Mouse (Mus musculus) intestine, embryonic 16.5 days (tissue): ENCODE measurements around the gene Akap10. TPM values are rescaled to one million over a fixed set of nuclear protein-coding genes. Genes with fewer than 3 reads are reported as not detected.
"Not testable (repeated sequence)": the region's sequence is repeated elsewhere in the genome, so short reads cannot be mapped to it uniquely, and the experiment has no call there.

Source experiments
- ATAC-seq: fragments of 200-750 bp; cut with Nextera tagmentation; 2 replicates; pipeline ENCODE4 v1.8.0; 2017; ENCODE audit warnings: moderate TSS enrichment, moderate library complexity
- H3K27ac ChIP-seq: fragments of 300-500 bp; sonication (generic); 2 replicates; pipeline ENCODE4 v1.5.1; 2014; ENCODE audit warnings: mild to moderate bottlenecking, low read length
- H3K27me3 ChIP-seq: fragments of 300-500 bp; sonication (generic); replicated peaks from 2 replicates; pipeline ENCODE4 v1.6.1; 2014; ENCODE audit warnings: low read length, control low read depth, mixed read lengths; ENCODE audit not compliant: control insufficient read depth, insufficient read depth
- H3K36me3 ChIP-seq: fragments of 300-500 bp; sonication (generic); 2 replicates; pipeline ENCODE4 v1.6.1; 2014; ENCODE audit warnings: low read length, control low read depth; ENCODE audit not compliant: control insufficient read depth, insufficient read depth
- H3K4me1 ChIP-seq: fragments of 300-500 bp; sonication (generic); 2 replicates; pipeline ENCODE4 v1.6.1; 2014; ENCODE audit warnings: low read length, control low read depth, mixed read lengths; ENCODE audit not compliant: control insufficient read depth, insufficient read depth
- H3K4me2 ChIP-seq: fragments of 300-500 bp; sonication (generic); 2 replicates; pipeline ENCODE4 v1.6.1; 2014; ENCODE audit warnings: low read depth, low read length, control low read depth
- H3K4me3 ChIP-seq: fragments of 300-500 bp; sonication (generic); 2 replicates; pipeline ENCODE4 v1.5.1; 2014; ENCODE audit warnings: mild to moderate bottlenecking, low read length
- H3K9ac ChIP-seq: fragments of 300-500 bp; sonication (generic); 2 replicates; pipeline ENCODE4 v1.6.1; 2014; ENCODE audit warnings: low read depth, low read length
- H3K9me3 ChIP-seq: fragments of 300-500 bp; sonication (generic); 2 replicates; pipeline ENCODE4 v1.6.1; 2016; ENCODE audit warnings: low read length, control low read depth; ENCODE audit not compliant: control insufficient read depth
- WGBS: fragments of 180-500 bp; shearing (Covaris S2); extraction: QIAGEN DNeasy Blood & Tissue Kit; methylation state at CpG from one replicate; pipeline ENCODE4 v1.1.7; 2014; 5-methylcytosine and 5-hydroxymethylcytosine counted together
- polyA plus RNA-seq: library from polyadenylated mRNA; unstranded; fragments of >200 nt; fragmentation: Nextera tagmentation; extraction: Ambion mirVana; gene quantifications from 2 replicates; pipeline ENCODE4 v1.2.1, GENCODE M21; 2015

The Akap10 gene
- polyA plus RNA-seq, 1 experiment from 2014 or later, result 12.3 TPM

DNA sequence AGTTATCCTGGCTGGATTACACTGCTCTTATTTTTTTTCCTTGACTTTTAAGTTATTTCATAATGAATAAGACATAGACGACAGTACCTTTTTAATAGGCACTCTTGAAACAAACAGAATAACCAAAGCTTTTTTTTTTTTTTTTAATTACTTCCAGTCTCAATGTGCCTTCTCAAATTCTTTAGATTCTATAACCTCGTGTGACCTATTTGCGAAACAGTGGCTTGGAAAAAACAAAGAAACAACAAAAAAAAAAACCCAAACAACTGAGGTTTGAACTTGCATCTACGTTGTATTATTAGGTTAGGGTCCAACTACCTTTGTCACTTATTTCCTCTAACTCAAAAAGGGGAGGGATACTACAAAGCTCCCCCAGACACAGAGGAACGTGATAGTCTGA lies 76.4 kb downstream of the Akap10 start:
- 13% methylated on average over 5 of the region's 5 CpGs for WGBS
- ATAC-seq, result no peak
- Histone ChIP-seq H3K4me1 (0 out of 2 replicates have a peak, but pooled peaks cover 2% of the 10 kb centered on the region), H3K36me3 (no peaks in the 10 kb centered on the region), H3K9ac (peak overlapping the region; percentile 97), H3K4me3 (peak overlapping the region; percentile 96), H3K9me3 (no peaks in the 10 kb centered on the region), H3K4me2 (peak overlapping the region; percentile 83), H3K27me3 (no peaks in the 10 kb centered on the region), H3K27ac (peak overlapping the region; percentile 83; the same call in 1 of the 2 replicates)

DNA sequence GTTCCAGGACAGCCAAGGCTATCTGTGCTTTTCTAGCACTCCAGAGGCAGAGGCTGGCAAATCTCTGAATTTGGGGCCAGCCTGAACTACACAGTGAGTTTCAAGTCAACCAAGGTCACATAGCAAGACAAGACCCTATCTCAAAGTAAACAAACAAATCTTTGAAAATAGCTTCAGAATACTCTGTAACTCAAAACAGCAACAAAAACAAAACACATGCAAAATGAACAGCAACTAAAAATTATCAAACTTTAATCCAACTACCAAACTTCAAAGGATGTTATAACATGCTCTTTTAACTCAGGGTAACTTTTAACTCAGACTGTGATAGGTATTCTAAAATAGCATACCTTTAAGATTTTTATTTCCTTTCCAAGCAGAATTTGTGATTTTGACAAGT lies 77.1 kb downstream of the Akap10 start:
- H3K9me3 ChIP-seq, result no peaks in the 10 kb centered on the region
- H3K36me3 ChIP-seq, result no peaks in the 10 kb centered on the region
- no peak for ATAC-seq
- no peaks in the 10 kb centered on the region for H3K27me3 ChIP-seq
- 0 out of 2 replicates have a peak, but pooled peaks cover 2% of the 10 kb centered on the region for H3K4me1 ChIP-seq
- no peak overlapping the region for H3K27ac ChIP-seq
- no peak overlapping the region for H3K4me2 ChIP-seq
- H3K9ac ChIP-seq, result no peak overlapping the region
- no peak overlapping the region for H3K4me3 ChIP-seq

DNA sequence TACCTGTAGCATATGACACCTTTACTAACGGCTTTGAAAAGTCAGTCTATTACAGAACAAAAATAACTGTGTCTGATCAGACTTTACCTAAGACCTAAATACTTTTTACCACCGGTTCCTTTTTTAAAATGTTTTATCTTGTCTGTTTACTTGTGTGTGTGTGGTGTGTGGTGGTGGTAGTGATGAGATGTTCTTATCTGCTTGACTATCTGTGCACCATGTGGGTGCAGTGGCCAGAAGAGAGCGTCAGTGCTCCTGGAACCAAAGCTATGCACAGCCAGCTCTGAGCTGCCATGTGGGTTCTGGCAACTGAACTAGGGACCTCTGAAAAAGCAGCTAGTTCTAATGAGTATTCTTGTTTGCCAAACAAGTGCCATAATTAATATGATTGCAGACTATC lies 78.9 kb downstream of the Akap10 start:
- no peak for ATAC-seq
- H3K27ac ChIP-seq, result no peak overlapping the region
- H3K27me3 ChIP-seq, result no peaks in the 10 kb centered on the region
- H3K9me3 ChIP-seq, result no peaks in the 10 kb centered on the region
- H3K36me3 ChIP-seq, result no peaks in the 10 kb centered on the region
- H3K4me1 ChIP-seq, result 0 out of 2 replicates have a peak, but pooled peaks cover 2% of the 10 kb centered on the region
- WGBS, result 82% methylated on average over 3 of the region's 3 CpGs
- no peak overlapping the region for H3K9ac ChIP-seq
- H3K4me3 ChIP-seq, result no peak overlapping the region
- no peak overlapping the region for H3K4me2 ChIP-seq

- ATAC-seq, H3K36me3 ChIP-seq: not testable (repeated sequence)
These were observed 89.4 kb downstream of the Akap10 start for GRCm38 (mm10) chr11:61840663-61841062.

DNA sequence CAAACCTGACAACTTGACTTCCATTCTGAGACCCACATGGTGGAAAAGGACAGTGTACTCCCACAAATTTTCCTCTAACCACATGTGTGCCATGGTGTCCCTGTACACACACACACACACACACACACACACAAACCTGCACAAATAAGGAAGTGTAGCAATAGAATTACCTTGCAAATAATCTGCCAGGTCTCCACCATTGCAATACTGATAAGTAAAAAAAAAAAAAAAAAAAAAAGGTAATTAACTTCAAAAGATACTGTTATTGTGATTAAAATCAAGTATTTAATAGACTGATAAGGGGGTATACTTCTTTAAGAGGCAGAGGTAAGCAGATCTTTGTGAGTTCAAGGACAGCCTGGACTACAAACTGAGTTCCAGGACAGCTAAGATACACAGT lies 90.1 kb downstream of the Akap10 start:
- H3K36me3 ChIP-seq, result no peaks in the 10 kb centered on the region
- no peaks in the 10 kb centered on the region for H3K27me3 ChIP-seq

More at GRCm38 (mm10) chr11:61840663-61841062, 89.4 kb downstream of the Akap10 start:
- H3K4me1 ChIP-seq, H3K27ac ChIP-seq, H3K4me3 ChIP-seq, H3K9ac ChIP-seq, H3K9me3 ChIP-seq, H3K4me2 ChIP-seq, H3K27me3 ChIP-seq: not testable (repeated sequence)
- 74% methylated on average over 3 of the region's 3 CpGs for WGBS

GRCm38 (mm10) chr11:61839182-61839581 lies 90.9 kb downstream of the Akap10 start:
- Histone ChIP-seq H3K27ac (no peak overlapping the region), H3K4me3 (no peak overlapping the region), H3K9me3 (no peaks in the 10 kb centered on the region), H3K9ac (no peak overlapping the region), H3K4me1 (no peaks in the 10 kb centered on the region), H3K4me2 (no peak overlapping the region), H3K27me3 (no peaks in the 10 kb centered on the region), H3K36me3 (no peaks in the 10 kb centered on the region)
- ATAC-seq, result no peak
- WGBS, result 93% methylated on average over 1 of the region's 1 CpGs

More for the DNA sequence above, 90.1 kb downstream of the Akap10 start:
- ATAC-seq, result no peak
- no peaks in the 10 kb centered on the region for H3K9me3 ChIP-seq
- no peak overlapping the region for H3K9ac ChIP-seq
- H3K4me1 ChIP-seq, result no peaks in the 10 kb centered on the region
- H3K27ac ChIP-seq, result no peak overlapping the region
- H3K4me3 ChIP-seq, result no peak overlapping the region
- no peak overlapping the region for H3K4me2 ChIP-seq

Other genes starting within 250 kb of the Akap10 start
- gene Fam83g, start 246.2 kb downstream of the Akap10 start, polyA plus RNA-seq, result 9.6 and 12.9 TPM in 2 replicates
- gene Slc5a10, start 209.4 kb downstream of the Akap10 start, polyA plus RNA-seq, result 0.07 and 0.11 TPM in 2 replicates
- gene Prpsap2, start 168.2 kb downstream of the Akap10 start, polyA plus RNA-seq, result 25.0 and 26.3 TPM in 2 replicates
- 5.7 and 6.8 TPM in 2 replicates for gene Ulk2, start 75.2 kb downstream of the Akap10 start, polyA plus RNA-seq
- gene Specc1, start 26.5 kb upstream of the Akap10 start, polyA plus RNA-seq, result 7.3 and 8.3 TPM in 2 replicates